Mouse (Mus musculus): Measurements from ENCODE around the gene Arhgef7. TPM values are rescaled to one million over a fixed set of nuclear protein-coding genes. Genes with fewer than 3 reads are reported as not detected.
"Not testable (repeated sequence)": the region's sequence is repeated elsewhere in the genome, so short reads cannot be mapped to it uniquely, and the experiment has no call there.

The Arhgef7 gene
- polyA plus RNA-seq, 1 experiment from 2014 or later = 46.4 TPM

GRCm38 (mm10) chr8:11867832-11868231 is 140.3 kb downstream of the Arhgef7 start:
- H3K27ac ChIP-seq (ENCODE audit: low read depth, low read length) = no peak overlapping the region
- H3K4me3 ChIP-seq (ENCODE audit: low read depth, low read length) = no peak overlapping the region
- H3K9me3 ChIP-seq (replicated peaks; ENCODE audit: control insufficient read depth, low read length) = peaks cover 6% of the 10 kb centered on the region; the same call in 1 of the 2 replicates
- no peaks in the 10 kb centered on the region for H3K27me3 ChIP-seq (ENCODE audit: control insufficient read depth, insufficient read depth, low read length)
- no peak for ATAC-seq (replicated peaks; ENCODE audit: insufficient number of reproducible peaks, low FRiP score, low TSS enrichment)
- no peak overlapping the region for H3K4me2 ChIP-seq
- H3K4me1 ChIP-seq (ENCODE audit: control insufficient read depth, insufficient read depth, low read length) = no peaks in the 10 kb centered on the region
- H3K9ac ChIP-seq (ENCODE audit: low read depth, low read length) = no peak overlapping the region
- no peaks in the 10 kb centered on the region for H3K36me3 ChIP-seq (ENCODE audit: control insufficient read depth, insufficient read depth, low read length)

DNA sequence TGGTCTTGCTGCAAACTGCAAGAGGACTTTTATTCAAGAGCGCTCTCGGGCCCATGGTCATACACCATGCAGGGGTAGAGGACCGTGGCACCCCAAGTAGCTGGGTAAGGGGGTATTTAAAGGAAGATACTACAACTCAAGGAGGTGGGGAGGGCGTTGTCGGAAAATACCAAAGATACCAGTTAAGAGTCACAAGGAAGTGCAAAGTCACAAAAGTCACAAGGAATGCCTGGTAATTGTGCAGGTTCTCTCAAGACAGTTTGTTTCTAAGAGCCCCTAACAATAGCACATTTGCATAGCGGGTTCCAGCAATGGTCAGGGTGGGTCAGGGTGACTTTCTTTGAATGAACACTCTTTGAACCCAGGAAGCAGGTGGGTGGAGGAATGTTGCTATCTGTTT is 146.7 kb downstream of the Arhgef7 start:
- H3K4me1 ChIP-seq (ENCODE audit: control insufficient read depth, insufficient read depth, low read length); ATAC-seq (replicated peaks; ENCODE audit: insufficient number of reproducible peaks, low FRiP score, low TSS enrichment): not testable (repeated sequence)

DNA sequence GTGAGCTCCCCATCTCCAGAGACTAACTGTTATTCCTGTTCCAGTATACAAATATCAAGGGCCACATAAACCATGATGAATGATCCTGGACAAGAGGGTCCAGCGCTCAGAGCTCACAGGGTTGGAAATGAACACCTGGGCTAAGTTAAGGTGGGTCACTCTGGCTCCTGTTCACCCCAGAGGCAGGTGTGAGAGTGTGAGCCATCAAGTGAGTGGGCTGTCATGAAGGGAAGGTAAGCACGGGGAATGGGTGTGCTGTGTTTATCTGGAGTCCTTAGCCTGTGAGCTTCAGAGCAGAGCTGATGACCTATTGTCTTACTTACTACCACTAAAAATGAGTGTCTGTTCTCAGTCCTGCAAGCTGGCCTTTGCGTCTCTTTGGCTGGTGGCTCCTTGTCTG is 157.1 kb downstream of the Arhgef7 start:
- Histone ChIP-seq H3K4me3 (ENCODE audit: low read depth, low read length) (no peak overlapping the region), H3K4me2 (no peak overlapping the region), H3K4me1 (ENCODE audit: control insufficient read depth, insufficient read depth, low read length) (no peaks in the 10 kb centered on the region), H3K27ac (ENCODE audit: low read depth, low read length) (no peak overlapping the region), H3K36me3 (ENCODE audit: control insufficient read depth, insufficient read depth, low read length) (no peaks in the 10 kb centered on the region), H3K27me3 (ENCODE audit: control insufficient read depth, insufficient read depth, low read length) (no peaks in the 10 kb centered on the region), H3K9ac (ENCODE audit: low read depth, low read length) (no peak overlapping the region), H3K9me3 (replicated peaks; ENCODE audit: control insufficient read depth, low read length) (no peaks in the 10 kb centered on the region)
- 77% methylated on average over 3 of the region's 3 CpGs for WGBS (ENCODE audit: insufficient replicate concordance)
- no peak for ATAC-seq (replicated peaks; ENCODE audit: insufficient number of reproducible peaks, low FRiP score, low TSS enrichment)

More for the DNA sequence above, 146.7 kb downstream of the Arhgef7 start:
- H3K27ac ChIP-seq (ENCODE audit: low read depth, low read length); H3K9me3 ChIP-seq (replicated peaks; ENCODE audit: control insufficient read depth, low read length); H3K9ac ChIP-seq (ENCODE audit: low read depth, low read length); H3K4me3 ChIP-seq (ENCODE audit: low read depth, low read length); H3K36me3 ChIP-seq (ENCODE audit: control insufficient read depth, insufficient read depth, low read length); H3K4me2 ChIP-seq; H3K27me3 ChIP-seq (ENCODE audit: control insufficient read depth, insufficient read depth, low read length): not testable (repeated sequence)
- WGBS (ENCODE audit: insufficient replicate concordance) = 97% methylated on average over 6 of the region's 6 CpGs

Other genes starting within 250 kb of the Arhgef7 start
- 20.9 and 25.4 TPM in 2 replicates for gene Rab20, start 249.0 kb upstream of the Arhgef7 start, polyA plus RNA-seq (2014; fragmentation: Nextera tagmentation; extraction: Ambion mirVana)
- 72.0 and 75.8 TPM in 2 replicates for gene Naxd, start 230.2 kb upstream of the Arhgef7 start, polyA plus RNA-seq (2014; fragmentation: Nextera tagmentation; extraction: Ambion mirVana)
- 22.9 and 25.7 TPM in 2 replicates for gene Cars2, start 176.9 kb upstream of the Arhgef7 start, polyA plus RNA-seq (2014; fragmentation: Nextera tagmentation; extraction: Ambion mirVana)
- gene Ing1, start 172.2 kb upstream of the Arhgef7 start, polyA plus RNA-seq (2014; fragmentation: Nextera tagmentation; extraction: Ambion mirVana) = 29.3 and 29.8 TPM in 2 replicates
- 60.3 and 63.1 TPM in 2 replicates for gene Ankrd10, start 92.0 kb upstream of the Arhgef7 start, polyA plus RNA-seq (2014; fragmentation: Nextera tagmentation; extraction: Ambion mirVana)
- not detected in 2 replicates for gene 1700016D06Rik, start 26.7 kb upstream of the Arhgef7 start, polyA plus RNA-seq (2014; fragmentation: Nextera tagmentation; extraction: Ambion mirVana)
- 0.63 TPM in 1 of 2 replicates, not detected in the other for gene Tex29, start 112.8 kb downstream of the Arhgef7 start, polyA plus RNA-seq (2014; fragmentation: Nextera tagmentation; extraction: Ambion mirVana)